Mouse (Mus musculus): ENCODE measurements around the gene Pbld1.

GRCm38 (mm10) chr10:63100657-63101056 is 40.7 kb downstream of the Pbld1 start:
- no peak for TF ChIP-seq POLR2A (IDR thresholded peaks at IDR 0.05; ENCODE audit: low read depth, low read length)
- TF ChIP-seq CTCF (IDR thresholded peaks at IDR 0.05; ENCODE audit: extremely low read depth, insufficient read length, insufficient replicate concordance, low read depth, low read length) = no peak
